Mouse (Mus musculus): Measurements from ENCODE around the gene Clec4n. TPM values are rescaled to one million over a fixed set of nuclear protein-coding genes. Genes with fewer than 3 reads are reported as not detected.
"Not testable (repeated sequence)": the region's sequence is repeated elsewhere in the genome, so short reads cannot be mapped to it uniquely, and the experiment has no call there.

The Clec4n gene
- polyA plus RNA-seq (2015; fragmentation: Nextera tagmentation; extraction: Ambion mirVana) = 0.44 and 1.1 TPM in 2 replicates

DNA sequence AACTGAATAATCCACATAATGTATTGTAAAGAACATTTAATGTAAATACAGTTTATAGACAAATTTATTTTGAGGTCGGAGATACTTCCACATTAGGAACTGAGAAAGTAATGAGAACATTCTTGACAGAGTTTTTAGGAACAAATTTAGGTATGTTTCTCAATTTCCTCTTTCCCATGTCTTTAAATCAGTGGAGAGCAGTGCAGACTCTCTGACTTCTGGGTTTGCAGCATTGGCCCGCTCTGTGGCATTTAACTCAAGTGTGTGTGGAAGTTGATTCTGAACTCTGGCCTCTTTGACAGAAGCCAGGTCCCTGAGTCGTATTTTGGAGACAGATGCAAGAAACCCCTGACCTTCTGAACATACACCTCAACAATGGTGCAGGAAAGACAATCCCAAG lies at the start of gene Clec4n:
TSS of gene Clec4n (plus strand) at position 200 of the 400 bp plus-strand sequence.
- Histone ChIP-seq H3K4me1 (replicated peaks) (no peaks in the 10 kb centered on the region), H3K9me3 (no peaks in the 10 kb centered on the region), H3K9ac (no peak within 1 kb of the TSS), H3K27me3 (no peaks in the 10 kb centered on the region), H3K4me2 (no peak within 1 kb of the TSS), H3K4me3 (no peak within 1 kb of the TSS), H3K36me3 (no peaks in the 10 kb centered on the region), H3K27ac (replicated peaks) (no peak within 1 kb of the TSS)
- ATAC-seq (ENCODE audit: low read depth) = no peak
- 73% methylated on average over 3 of the region's 3 CpGs for WGBS

DNA sequence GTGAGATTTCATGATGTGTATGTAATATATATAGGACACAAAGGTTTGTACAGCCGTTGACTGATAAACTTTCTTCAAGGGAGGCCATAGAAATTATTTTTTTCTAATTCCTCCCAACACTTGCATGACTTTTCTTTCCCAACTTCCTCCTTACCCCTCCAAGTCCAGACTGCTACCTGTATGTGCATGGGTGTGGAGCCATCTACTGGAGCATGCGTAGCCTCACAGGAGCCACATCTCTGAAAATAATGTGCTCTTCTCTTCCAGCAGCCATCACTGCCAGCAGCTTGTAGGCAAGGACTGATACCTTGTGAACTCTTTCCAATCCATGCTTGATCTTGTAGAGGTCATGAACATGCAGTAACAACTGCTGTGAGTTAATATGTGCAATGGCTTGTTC lies 44.8 kb upstream of the Clec4n start:
- H3K27ac ChIP-seq (replicated peaks); H3K9ac ChIP-seq; H3K4me3 ChIP-seq; H3K27me3 ChIP-seq; H3K4me2 ChIP-seq; H3K36me3 ChIP-seq; ATAC-seq (ENCODE audit: low read depth); H3K4me1 ChIP-seq (replicated peaks); H3K9me3 ChIP-seq: not testable (repeated sequence)
- 73% methylated on average over 2 of the region's 2 CpGs for WGBS

DNA sequence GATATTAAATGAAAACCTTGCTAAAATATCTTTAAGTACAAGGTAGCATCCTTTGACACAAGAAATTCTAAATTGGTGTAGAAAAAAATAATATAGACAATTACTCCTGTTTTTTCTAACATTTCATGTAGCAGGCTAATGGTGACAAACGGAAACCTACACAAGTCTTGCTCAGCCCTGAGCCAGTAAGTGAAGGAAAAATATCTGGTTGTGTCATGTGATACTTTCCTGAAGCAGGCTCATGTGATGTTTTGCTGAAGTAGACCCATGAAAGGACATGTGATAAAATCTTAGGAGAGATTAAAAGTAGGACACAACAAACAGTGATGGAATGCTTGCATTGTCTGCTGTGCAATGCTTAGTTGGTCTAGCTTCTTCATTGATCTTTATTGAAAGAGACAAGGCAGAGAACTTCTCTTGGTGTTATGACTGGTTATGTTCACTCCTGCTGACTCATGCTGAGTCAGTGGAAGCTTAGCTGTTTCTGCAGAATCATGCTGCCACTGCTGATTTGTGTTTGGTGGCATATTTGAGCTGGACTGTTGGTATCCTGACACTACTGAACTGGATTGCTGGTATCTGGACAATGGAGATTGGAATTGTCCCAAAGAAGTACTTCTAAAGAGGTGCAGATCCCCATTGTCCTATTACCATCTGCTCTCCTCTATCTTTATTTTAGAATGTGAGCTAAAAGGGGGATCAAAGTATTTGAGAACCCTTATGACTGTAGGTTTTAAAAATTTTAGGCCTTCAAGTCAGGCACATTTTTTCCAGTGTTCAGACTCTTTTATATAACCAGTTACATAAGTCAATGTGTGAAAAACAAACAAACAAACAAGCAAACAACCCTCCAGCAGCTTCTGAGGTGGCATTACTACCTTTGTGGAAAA lies 22.2 kb upstream of the Clec4n start:
- WGBS = 88% methylated on average over 1 of the region's 1 CpGs
- Histone ChIP-seq H3K4me3 (no peak overlapping the region), H3K9ac (no peak overlapping the region), H3K27me3 (no peaks in the 10 kb centered on the region), H3K4me2 (no peak overlapping the region), H3K4me1 (replicated peaks) (no peaks in the 10 kb centered on the region), H3K36me3 (no peaks in the 10 kb centered on the region), H3K9me3 (no peaks in the 10 kb centered on the region), H3K27ac (replicated peaks) (no peak overlapping the region)
- ATAC-seq (ENCODE audit: low read depth) = no peak

- H3K27me3 ChIP-seq; H3K4me1 ChIP-seq (replicated peaks); H3K9ac ChIP-seq; H3K27ac ChIP-seq (replicated peaks); H3K4me3 ChIP-seq; H3K36me3 ChIP-seq; H3K9me3 ChIP-seq; ATAC-seq (ENCODE audit: low read depth); H3K4me2 ChIP-seq: not testable (repeated sequence)
These were observed 21.6 kb upstream of the Clec4n start for GRCm38 (mm10) chr6:123208077-123208439.

DNA sequence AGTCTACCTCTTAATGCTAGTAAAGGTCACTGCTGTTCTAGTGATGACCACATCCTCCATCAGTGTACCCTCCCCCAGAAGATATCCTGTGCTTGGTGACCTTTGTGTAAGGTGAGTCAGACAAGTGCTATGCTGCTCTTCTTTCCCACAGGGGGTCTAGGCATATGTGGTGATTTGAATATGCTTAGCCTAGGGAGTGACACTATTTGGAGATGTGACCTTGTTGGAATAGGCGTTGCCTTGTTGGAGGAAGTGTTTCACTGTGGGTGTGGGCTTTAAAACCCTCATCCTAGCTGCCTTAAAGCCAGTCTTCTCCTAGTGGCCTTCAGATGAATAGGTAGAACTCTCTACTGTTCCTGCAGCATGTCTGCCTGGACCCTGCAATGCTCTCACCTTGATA lies 17.9 kb upstream of the Clec4n start:
- no peak overlapping the region for H3K4me3 ChIP-seq
- no peaks in the 10 kb centered on the region for H3K27me3 ChIP-seq
- H3K27ac ChIP-seq (replicated peaks) = no peak overlapping the region
- H3K4me2 ChIP-seq = no peak overlapping the region
- no peak for ATAC-seq (ENCODE audit: low read depth)
- no peaks in the 10 kb centered on the region for H3K4me1 ChIP-seq (replicated peaks)
- 87% methylated on average over 1 of the region's 1 CpGs for WGBS
- H3K36me3 ChIP-seq = no peaks in the 10 kb centered on the region
- H3K9me3 ChIP-seq = no peaks in the 10 kb centered on the region
- H3K9ac ChIP-seq = no peak overlapping the region

DNA sequence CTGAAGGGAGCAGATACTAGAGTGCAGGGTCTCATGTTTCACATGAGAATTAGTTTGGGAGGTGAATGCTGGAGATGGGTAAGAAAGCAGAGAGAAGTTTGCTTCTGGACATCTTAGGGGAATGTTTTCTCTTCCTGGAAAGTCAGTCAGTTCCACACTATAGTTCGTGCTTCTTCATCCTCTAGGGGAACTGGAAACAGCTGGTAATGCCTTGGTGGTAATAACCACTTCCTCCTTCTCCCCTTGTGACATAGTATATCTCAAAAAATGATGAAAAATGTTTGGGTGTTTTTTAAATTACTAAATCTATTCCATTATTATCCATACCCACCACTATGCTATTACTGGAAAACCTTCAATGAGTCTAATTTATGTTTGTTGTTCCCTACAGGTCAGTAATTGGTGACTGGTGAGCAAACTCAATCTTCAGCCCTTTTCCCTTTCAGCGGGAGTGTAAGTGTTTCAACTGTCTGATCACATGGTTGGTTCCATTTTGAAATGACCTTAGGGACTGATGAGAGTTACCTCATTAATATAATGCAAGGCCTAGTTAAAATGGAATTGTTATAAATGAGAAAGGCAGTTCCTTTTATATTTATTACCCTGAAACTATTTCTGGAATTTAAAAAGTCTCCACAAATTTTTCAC lies 2.0 kb upstream of the Clec4n start:
- no peak for ATAC-seq (ENCODE audit: low read depth)
- no peaks in the 10 kb centered on the region for H3K27me3 ChIP-seq
- H3K9me3 ChIP-seq = no peaks in the 10 kb centered on the region
- WGBS = 59% methylated on average over 2 of the region's 2 CpGs
- H3K36me3 ChIP-seq = no peaks in the 10 kb centered on the region
- H3K4me2 ChIP-seq = no peak overlapping the region
- no peak overlapping the region for H3K4me3 ChIP-seq
- H3K4me1 ChIP-seq (replicated peaks) = no peaks in the 10 kb centered on the region
- no peak overlapping the region for H3K9ac ChIP-seq
- H3K27ac ChIP-seq (replicated peaks) = no peak overlapping the region

DNA sequence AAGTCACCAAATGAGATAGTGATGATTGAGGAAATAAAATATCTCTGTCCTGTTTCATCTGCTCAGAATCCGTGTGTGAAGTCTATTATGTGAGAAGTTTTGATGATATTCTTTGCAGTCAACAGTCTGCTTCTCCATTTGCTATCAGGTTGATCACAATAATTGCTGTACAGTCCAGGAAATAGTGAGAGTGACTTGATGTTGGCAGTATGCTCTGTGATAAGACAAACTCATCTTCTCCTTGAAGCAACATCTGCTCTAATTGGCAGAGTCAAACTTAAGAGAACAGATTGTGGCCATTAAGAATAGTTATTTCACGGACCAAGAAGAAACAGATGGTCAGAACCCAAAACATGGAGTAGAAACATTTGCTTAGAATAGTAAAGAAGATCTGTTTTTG lies 1.5 kb downstream of the Clec4n start:
- no peak overlapping the region for H3K4me3 ChIP-seq
- no peak overlapping the region for H3K27ac ChIP-seq (replicated peaks)
- H3K36me3 ChIP-seq = no peaks in the 10 kb centered on the region
- WGBS = 74% methylated on average over 2 of the region's 2 CpGs
- H3K27me3 ChIP-seq = no peaks in the 10 kb centered on the region
- H3K9ac ChIP-seq = no peak overlapping the region
- H3K4me2 ChIP-seq = no peak overlapping the region
- ATAC-seq (ENCODE audit: low read depth) = no peak
- no peaks in the 10 kb centered on the region for H3K9me3 ChIP-seq
- H3K4me1 ChIP-seq (replicated peaks) = no peaks in the 10 kb centered on the region

GRCm38 (mm10) chr6:123237582-123237981 lies 7.9 kb downstream of the Clec4n start:
- Histone ChIP-seq H3K4me3 (no peak overlapping the region), H3K9me3 (no peaks in the 10 kb centered on the region), H3K27ac (replicated peaks) (no peak overlapping the region), H3K27me3 (no peaks in the 10 kb centered on the region), H3K9ac (no peak overlapping the region), H3K4me2 (no peak overlapping the region), H3K36me3 (no peaks in the 10 kb centered on the region), H3K4me1 (replicated peaks) (no peaks in the 10 kb centered on the region)
- no peak for ATAC-seq (ENCODE audit: low read depth)

GRCm38 (mm10) chr6:123244201-123244600 lies 14.6 kb downstream of the Clec4n start:
- Histone ChIP-seq H3K27me3 (no peaks in the 10 kb centered on the region), H3K36me3 (no peaks in the 10 kb centered on the region), H3K4me2 (no peak overlapping the region), H3K27ac (replicated peaks) (no peak overlapping the region), H3K9ac (no peak overlapping the region), H3K4me3 (no peak overlapping the region), H3K9me3 (no peaks in the 10 kb centered on the region), H3K4me1 (replicated peaks) (no peaks in the 10 kb centered on the region)
- 88% methylated on average over 5 of the region's 5 CpGs for WGBS
- ATAC-seq (ENCODE audit: low read depth) = no peak

DNA sequence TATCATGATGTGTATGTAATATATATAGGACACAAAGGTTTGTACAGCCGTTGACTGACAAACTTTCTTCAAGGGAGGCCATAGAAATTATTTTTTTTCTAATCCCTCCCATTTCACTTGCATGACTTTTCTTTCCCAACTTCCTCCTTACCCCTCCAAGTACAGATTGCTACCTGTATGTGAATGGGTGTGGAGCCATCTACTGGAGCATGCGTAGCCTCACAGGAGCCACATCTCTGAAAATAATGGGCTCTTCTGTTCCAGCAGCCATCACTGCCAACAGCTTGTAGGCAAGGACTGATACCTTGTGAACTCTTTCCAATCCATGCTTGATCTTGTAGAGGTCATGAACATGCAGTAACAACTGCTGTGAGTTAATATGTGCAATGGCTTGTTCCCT lies 19.2 kb downstream of the Clec4n start:
- H3K36me3 ChIP-seq; H3K4me3 ChIP-seq; ATAC-seq (ENCODE audit: low read depth); H3K27ac ChIP-seq (replicated peaks); H3K9ac ChIP-seq; H3K27me3 ChIP-seq; H3K9me3 ChIP-seq; H3K4me2 ChIP-seq; H3K4me1 ChIP-seq (replicated peaks): not testable (repeated sequence)
- 90% methylated on average over 2 of the region's 2 CpGs for WGBS

DNA sequence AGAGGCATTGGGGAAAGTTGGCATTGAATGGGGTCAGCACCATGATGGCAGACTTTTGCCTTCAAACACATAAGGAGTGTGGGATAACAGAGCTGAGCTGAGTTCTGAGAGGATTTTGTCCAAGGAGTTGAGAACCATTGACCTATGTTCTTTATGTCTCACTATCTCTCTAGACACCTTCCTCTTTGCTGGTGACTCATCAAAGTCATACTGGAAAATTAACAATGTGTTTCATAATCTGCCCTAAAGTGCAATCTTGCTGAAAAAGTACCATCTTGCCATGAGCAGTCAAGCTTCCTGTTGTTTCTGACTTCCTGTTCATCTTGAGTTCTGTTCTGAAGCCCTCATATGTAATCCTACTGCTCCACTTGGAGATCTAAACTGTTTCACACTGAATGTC lies 23.1 kb downstream of the Clec4n start:
- H3K36me3 ChIP-seq = no peaks in the 10 kb centered on the region
- no peak overlapping the region for H3K4me2 ChIP-seq
- H3K4me3 ChIP-seq = no peak overlapping the region
- no peaks in the 10 kb centered on the region; the same call in 1 of the 2 replicates for H3K9me3 ChIP-seq
- H3K4me1 ChIP-seq (replicated peaks) = no peaks in the 10 kb centered on the region
- H3K27ac ChIP-seq (replicated peaks) = no peak overlapping the region
- no peak for ATAC-seq (ENCODE audit: low read depth)
- H3K9ac ChIP-seq = no peak overlapping the region
- H3K27me3 ChIP-seq = no peaks in the 10 kb centered on the region

DNA sequence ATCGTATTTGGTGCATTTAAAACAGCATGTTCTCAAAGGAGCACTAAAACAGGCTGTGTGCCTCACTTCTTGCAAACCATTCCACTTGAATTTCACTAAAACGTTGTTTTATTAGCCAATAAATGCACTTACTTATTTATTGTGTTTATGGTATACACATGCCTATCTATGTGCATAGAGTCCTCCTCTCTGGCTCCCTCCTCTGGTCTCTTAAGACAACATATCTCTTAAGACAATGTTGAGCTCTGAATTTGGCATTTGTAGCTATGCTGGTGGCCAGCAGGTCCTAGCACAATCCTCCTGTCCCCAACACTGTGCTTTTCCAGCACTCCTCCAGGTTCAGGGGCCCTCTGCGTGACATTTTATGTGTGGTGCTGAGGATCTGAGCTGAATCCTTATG lies 29.3 kb downstream of the Clec4n start:
- Histone ChIP-seq H3K9ac (no peak overlapping the region), H3K27me3 (no peaks in the 10 kb centered on the region), H3K4me1 (replicated peaks) (no peaks in the 10 kb centered on the region), H3K9me3 (no peaks in the 10 kb centered on the region), H3K4me2 (no peak overlapping the region), H3K27ac (replicated peaks) (no peak overlapping the region), H3K36me3 (no peaks in the 10 kb centered on the region), H3K4me3 (no peak overlapping the region)
- 77% methylated on average over 3 of the region's 3 CpGs for WGBS
- no peak for ATAC-seq (ENCODE audit: low read depth)
